Mouse (Mus musculus) ES-CJ7 (cell line): Measurements from ENCODE around the gene Lrtm2.

ENCODE experiments used
- DNase-seq: peaks from one replicate; pipeline ENCODE4 v3.0.0; 2011; ENCODE audit warnings: low read depth, low spot score

Lrtm2 gene

GRCm38 (mm10) chr6:119280761-119281160, 49.8 kb downstream of the Lrtm2 start:
- no peak for DNase-seq

DNA sequence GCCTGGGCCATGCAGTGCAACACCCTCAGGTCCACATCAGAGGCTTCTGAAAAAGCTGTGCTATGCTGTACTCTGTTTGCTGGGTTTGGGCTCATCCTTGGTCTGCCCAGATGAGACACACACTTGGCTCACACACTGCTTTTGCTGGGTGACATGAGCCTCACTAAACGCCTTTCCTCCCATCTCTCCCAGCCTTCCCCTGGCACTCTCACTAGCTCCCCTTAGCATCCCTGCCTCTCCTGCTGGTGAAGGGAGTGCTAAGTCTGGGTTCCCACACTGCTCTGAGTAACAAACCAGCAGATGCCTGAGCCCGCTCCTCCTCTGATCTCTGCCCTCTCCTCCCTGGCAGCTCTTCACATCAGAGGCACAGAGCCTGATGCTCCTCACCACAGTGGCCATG, 53.9 kb downstream of the Lrtm2 start:
- no peak for DNase-seq
